Mouse (Mus musculus) telencephalon, adult 2 months (tissue): ENCODE data around the gene Csdc2.
"Not testable (repeated sequence)": the region's sequence is repeated elsewhere in the genome, so short reads cannot be mapped to it uniquely, and the experiment has no call there.

Experiments
- DNase-seq: peaks from one replicate; pipeline ENCODE4 v3.0.0-alpha.2; 2011; ENCODE audit warnings: low read depth, low spot score

Csdc2 gene

DNA sequence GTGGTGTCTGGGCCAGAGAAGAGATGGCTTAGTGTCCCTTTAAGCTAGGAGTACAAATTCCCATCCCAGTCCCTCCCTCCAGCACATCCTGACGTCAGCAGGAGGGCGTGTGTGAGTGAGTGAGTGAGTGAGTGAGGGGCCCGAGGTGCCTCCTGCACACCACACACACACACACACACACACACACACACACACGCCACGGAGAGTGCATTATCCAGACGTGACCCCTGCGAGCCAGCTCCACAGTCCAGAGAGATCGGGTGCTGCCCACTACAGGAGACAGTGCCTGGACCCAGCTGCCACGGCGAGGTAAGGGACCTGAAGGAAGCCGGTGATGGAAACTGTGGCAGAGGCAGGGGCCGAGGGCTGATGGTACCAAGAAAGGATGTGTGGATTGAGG lies at the start of gene Csdc2:
Gene Csdc2 (plus strand): TSS at position 81 of the 400 bp plus-strand sequence.
- no peak for DNase-seq

DNA sequence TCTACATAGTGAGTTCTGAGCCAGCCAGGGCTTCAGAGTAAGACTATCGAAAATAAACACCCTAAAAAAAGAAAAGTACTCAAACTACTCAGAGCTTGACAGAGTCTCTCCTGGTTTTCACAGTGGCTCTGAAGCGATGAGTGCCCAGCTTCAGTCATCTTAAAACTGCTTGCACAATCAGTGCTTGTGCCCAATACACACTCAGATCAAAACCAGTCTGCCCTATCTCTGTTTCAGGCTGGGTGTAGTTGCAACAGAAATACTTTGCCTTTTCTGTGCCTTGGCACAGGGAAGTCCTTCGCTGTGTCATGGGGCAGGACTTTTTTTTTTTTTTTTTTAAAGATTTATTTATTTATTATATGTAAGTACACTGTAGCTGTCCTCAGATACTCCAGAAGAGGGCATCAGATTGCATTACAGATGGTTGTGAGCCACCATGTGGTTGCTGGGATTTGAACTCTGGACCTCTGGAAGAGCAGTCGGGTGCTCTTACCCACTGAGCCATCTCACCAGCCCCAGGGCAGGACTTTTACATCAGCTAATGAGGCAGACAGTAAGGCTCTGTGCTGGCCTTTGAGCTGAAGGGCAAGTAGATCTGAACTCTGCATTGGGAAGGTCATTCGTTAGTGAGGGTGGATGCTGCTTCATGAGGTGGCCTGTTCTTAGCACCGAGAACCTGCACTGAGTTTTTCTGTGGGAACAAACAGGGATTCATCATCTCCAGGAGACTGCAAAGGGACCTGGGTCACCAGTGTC lies 49.6 kb upstream of the Csdc2 start:
- no peak for DNase-seq

DNA sequence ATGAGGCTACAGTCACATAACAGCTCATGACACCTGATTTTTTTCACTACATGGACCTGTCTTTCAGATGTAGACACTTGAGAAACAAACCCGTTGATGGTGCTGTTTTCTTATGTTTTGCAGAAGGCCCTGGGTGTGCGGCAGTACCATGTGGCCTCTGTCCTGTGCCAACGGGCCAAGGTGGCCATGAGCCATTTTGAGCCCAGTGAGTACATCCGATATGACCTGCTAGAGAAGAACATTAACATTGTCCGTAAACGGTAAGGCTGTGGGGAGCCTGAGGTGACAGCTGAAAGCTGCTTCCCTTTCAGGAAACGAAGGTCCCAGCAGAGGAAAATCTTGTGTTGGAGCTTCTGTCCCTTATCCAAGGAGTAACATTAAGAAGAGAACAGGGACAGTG lies 47.4 kb upstream of the Csdc2 start:
- DNase-seq = no peak

DNA sequence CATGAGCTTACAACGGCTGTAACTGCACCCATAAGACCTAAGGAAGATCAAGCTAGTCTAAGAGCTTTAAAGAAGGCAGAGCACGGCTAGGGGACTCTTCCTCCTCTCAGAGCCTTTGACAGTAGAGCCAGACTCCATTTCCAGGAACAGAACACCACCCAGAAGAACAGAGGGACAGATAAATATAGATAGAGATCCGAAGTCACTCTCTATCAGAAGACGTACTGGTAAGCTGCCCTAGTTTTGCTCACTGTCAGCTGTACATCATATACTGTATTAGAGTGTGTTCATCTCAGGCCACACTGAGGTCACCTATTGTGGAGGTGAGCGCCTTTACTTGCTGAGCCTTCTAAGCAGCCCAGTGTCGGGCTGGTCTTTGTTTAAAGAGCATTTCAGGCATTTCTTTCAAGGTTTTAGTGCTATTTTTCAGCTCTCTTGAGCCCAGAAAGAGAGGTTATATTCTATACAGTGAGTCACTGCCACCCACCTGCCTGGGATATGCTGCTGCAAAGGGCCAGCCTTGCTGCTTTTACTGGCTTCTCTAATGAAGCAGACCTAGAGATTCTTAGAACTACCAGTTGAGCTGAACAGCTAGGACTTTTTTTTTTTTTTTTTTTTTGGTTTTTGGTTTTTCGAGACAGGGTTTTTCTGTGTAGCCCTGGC lies 45.3 kb upstream of the Csdc2 start:
- peak; percentile 63 for DNase-seq

DNA sequence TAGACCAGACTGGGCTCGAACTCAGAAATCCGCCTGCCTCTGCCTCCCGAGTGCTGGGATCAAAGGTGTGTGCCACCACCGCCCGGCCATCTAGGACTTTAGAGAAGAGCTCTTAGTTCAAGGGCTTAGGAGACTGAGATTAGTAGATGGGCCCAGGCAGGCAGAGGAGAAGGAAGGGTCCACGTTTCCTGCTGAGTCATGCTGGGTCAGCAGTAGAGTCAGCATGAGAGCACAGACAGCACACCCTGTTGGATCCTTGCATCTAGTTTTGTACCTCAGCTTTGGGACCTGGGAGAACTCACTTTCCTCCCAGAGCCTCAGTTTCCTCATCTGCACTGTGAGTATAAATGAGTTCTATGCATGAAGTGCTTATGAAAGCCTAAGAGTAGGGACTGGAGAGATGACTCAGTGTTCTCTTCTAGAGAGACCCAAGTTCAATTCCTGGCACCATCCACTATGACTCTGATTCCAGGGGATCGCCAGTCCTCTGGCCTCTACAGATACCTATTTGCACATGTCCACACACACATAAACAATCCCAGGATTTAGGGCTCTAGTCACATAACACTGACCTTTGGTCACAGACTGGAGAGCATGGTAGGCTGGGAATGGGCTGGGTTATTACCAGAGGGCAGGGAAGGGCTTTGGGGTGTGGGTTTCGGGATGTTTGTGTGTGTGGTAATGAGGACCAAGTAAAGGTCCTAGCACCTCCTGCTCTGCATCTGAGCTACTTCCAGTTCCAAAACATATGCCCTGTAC lies 44.6 kb upstream of the Csdc2 start:
- DNase-seq = no peak

DNA sequence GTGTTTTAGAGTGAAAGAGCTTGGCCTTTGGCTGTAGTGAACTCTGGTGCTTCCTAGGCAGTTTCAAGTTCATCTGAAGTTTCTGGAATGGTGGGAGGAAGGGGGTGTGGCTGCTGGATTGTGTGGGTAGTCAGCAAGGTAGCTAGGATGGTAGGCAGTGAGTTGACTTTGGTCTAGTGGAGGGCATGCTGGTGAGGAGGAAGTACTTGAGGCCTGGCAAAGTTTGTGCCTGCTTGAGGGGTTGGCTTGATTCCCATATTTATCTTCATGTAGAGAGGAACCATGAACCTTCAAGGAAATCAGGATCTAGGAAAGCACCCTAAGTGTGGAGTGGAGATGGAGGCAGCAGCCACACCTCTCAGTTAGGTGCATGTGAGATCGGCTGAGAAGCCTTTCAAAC lies 42.6 kb upstream of the Csdc2 start:
- DNase-seq = no peak

DNA sequence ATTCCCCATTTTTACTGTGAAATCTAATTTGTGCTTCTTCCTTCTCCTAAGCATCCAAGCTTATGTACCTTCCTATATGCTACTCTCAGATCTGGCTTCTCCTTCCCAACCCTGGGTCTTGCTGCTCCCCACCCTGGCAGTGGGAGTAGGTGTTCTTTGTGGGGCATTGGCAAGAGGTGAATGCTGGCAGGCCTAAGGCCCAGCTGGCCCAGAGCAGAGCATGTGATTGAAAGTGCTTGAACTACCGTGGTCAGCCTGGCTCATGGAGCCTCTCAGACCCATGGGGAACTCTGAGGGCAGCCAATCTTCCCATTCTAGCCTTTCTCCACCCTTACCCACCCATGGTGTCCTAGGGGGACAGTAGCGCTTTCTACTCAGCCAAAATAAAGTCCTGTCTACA lies 40.2 kb upstream of the Csdc2 start:
- DNase-seq = no peak

DNA sequence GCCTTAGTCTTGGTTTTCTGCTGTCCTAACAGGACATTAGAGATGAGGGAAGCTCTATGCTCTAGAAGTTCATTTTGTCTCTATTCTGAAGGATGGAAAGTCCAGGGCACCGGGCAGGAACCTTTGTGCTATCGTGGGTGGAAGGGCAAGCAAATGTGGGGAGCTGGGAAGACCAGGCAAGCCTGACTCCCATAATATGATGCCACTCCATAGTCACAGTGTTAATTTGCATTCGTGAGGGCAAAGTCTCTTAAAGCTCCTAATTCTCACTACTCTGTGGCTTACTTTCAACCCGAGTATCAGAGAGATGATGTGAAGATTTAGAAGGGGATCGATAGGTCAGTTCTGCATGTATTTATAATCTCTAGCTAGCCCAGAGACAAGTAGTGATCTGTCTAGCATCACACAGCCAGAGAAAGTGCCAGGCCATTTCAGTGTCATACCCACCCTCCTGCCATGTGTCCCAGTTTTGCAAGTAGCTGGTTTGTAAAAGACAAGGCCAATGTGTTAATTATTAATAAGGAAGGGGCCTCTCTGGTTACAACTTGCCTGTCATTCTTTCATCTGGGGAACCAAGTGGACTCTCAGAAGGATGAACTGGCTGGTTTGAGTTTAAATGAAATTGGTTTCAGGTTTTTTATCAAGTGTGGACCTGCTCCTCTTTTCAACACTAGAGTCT lies 38.8 kb upstream of the Csdc2 start:
- no peak for DNase-seq

DNA sequence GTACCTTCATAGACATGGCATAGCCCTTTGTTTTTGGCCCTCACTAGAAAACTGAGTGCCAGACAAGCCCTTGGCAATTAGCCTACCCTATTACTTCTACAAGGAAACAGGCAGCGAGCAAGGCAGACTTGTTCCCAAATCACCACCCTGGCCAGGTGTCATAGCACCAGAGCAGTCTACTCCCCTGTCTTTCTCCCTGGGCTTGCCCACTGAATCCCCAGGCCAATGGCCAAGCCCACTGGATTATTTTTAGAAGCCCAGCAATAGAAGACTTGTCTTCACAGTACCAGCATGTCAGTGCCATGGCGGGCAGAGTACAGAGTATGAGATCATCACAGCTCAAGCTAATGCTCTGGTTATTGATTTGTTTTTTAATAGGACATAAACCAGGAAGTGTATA lies 37.8 kb upstream of the Csdc2 start:
- DNase-seq = no peak

DNA sequence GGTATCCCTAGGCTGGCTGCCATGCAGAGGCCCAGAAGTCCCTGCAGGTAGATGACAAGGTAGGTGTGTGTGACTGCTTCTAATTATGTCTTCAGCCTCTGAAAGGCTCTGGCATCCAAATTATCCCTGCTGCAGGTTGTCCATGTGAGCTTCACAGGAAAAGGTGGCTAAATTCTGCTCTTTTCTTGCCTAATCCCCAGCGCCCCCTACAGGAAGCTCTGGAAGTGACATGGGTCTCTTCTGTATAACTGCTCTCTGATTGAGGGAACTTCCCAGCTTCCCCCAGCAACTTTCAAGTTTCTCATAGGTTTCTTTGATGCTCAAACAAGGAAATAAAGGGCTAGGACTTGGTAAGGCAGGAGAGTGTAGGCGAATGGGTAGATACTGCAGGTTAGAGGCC lies 31.6 kb upstream of the Csdc2 start:
- no peak for DNase-seq

DNA sequence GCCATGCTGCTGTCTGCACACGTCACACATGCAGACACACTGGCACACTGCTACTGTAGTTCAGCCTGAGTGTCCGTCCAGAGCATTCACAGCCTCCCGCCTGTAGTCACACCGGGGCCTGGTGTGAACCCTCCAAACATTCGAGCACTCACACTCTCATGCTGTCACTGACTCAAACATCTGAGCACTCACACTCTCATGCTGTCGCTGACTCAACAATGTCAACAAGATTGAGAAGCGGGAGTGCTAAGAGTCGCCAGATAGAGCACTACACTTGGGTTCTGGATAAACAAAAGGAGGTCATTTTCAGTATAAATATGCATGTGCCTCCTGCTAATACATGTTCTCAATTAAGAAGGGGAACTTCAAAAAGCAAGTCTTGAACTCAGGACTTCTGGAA lies 28.6 kb upstream of the Csdc2 start:
- DNase-seq = no peak

DNA sequence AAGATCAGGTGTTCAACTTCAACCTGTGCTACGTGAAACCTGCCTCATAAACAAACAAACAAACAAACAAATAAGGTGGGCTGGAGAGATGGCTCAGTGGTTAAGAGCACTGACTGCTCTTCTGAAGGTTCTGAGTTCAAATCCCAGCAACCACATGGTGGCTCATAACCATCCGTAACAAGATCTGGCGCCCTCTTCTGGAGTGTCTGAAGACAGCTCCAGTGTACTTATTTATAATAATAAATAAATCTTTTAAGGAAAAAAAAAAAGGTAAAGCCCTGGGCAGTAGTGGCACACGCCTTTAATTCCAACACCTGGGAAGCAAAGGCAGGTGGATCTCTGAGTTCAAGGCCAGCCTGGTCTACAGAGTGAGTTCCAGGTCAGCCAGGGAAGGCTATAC lies 27.8 kb upstream of the Csdc2 start:
- DNase-seq = not testable (repeated sequence)

DNA sequence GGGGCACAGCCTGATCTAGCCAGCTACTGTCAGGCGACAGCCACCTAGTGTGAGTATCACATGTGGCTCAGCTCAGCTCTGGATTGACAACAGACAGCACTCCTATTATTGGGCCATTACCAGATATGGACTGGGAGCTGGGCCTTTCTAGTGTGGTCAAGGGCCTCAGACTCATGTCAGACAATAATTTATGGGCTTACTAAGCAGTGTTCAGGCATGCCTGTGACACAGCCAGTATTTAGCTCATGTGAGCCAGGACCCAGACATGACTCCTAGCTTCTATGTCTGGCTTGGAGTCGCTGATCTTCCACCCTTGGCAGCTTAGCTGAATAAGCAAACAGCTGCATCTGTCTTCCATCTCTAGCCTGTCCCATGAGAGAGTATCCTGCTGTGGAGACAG lies 24.1 kb upstream of the Csdc2 start:
- no peak for DNase-seq

DNA sequence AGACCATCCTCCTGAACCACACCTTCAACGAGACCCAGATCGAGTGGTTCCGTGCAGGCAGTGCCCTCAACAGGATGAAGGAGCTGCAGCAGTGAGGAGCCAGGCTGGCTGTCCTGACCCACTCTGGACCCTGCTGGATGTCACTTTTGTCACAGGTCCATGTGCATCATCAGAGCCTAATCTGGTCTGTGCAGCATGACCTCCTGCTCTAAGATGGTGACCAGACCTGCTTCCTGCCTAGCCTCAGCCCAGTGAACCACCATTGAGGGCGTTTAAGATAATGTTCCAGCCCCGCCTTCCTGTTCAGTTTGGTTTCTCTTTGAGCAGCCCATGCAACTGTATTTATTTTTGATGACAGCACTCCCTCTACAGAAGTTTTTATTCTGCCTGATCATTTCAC lies 21.9 kb upstream of the Csdc2 start:
- DNase-seq = no peak

DNA sequence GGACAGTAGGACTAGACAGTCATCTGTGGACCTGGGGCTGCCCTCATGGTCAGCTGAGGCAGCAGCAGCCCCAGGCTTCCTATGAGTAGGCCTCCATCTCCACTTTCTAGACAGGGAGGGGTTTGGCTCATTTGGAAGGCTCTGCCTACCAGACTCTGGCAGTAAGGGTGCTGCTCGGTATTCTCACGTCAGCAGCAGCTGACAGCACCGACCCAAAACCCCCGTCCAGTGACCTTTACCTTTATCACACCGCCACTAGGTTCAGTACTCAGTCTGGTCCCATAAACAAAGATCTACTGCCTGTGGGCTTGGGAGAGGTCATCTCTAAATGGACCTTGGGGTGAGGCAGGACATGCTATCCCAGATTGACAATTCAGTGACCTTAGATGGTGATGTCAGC lies 20.9 kb upstream of the Csdc2 start:
- DNase-seq = no peak

DNA sequence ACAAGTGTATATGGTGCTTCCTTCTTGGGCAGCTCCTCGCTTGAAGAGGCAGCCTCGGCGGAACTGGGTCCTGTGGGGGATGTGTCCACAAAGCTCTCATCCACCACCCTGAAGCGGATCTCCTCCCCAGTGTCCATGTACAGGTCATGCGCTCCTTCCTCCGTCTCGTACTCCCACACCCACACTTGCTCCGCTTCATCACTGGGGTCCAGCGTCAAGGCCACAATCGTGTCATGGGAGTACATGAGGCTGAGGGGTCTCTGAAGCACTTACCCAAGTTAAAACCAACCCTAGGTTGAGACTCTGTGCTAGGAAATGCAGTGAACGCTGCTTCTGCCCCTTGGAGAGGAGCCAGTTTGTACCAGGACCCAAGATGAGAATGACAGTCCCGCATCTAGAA lies 19.4 kb upstream of the Csdc2 start:
- no peak for DNase-seq

DNA sequence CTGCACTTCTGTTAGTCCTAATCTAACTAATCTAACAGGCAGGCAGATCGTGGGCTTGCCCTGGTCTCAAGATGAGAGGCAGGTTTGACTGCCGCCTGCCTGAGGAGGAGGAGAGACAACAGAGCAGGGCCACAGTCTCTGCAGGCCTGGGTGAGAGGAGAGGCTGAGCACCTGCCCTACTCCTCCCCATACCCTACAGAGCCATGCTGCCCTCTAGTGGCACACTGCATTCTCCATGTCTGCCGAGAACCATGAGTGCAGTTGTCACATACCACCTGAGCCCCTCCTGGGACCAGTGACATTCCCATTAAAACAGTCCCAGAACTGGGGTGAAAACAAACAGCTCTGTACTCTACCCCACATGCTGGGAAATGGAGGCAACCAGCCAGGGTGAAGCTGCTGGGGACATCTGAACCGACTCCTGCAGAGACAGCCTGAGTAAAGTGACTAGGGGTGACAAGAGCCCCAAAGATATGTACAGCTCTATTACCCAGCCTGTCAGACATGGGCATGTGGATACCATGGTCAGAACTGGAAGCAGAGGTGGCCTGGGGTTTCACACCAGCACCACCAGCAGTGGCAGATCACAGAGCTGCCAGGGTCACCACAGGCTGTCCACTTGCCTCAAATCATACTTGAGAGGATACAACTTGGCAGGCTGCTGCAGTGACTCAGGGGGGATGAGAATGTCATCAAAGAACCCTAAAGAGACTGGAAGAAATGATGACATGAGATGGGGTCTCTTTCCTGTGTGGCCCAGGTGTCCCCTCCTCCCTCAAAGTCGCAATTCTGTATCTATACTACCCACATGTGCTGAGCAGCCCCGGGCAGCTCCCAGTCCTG lies 18.7 kb upstream of the Csdc2 start:
- DNase-seq = no peak

DNA sequence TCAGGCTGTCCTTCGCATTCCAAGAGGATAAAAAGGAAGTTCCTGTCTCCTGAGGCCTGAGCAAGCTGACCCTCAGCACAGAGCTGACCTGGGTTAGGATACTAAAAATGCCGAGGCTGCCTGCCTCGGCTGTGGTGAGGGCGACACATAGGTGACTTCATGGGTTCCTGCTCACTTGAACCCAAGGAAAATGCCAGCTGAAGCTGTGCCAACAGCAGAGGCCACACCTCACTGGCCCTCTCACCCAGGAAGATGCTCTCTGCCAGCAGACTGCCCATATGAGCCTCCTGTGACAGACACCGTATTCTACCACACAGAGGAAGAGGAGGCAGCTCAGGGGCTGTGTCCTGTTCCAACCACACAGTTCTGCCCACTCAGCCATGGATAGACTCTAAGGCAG lies 17.5 kb upstream of the Csdc2 start:
- DNase-seq = no peak

DNA sequence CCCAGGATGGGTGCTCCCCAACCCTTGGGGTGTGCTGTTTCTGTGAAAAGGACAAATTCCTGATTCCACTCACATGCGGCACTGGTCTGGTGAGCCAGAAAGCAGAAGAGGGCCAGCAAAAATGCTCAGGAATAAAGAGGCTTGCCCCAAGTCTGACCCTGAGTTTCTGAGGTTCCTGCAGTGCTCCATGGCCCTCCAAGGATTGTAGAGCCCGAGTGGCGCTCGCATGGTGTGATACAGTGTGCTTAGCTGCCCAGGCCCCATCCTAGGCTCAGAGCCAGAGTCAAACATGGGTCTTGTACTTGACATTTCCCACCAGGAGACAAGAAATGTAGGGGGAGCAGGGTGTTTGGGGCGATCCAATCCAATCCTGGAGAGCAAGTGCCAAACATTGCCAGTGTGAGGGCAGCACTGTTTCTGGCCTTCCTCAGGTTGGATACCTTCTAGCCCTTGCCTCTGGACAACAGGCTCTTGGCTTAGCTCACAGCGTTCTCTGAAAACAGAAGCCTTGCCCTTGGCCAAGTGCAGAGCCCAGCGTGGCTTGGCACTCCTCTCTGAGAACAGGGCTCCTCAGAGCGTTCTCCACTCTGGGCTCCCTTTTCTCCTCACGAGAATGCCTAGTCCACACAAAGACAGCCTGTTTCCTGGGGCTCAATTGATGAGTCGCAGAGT lies 15.9 kb upstream of the Csdc2 start:
- no peak for DNase-seq

DNA sequence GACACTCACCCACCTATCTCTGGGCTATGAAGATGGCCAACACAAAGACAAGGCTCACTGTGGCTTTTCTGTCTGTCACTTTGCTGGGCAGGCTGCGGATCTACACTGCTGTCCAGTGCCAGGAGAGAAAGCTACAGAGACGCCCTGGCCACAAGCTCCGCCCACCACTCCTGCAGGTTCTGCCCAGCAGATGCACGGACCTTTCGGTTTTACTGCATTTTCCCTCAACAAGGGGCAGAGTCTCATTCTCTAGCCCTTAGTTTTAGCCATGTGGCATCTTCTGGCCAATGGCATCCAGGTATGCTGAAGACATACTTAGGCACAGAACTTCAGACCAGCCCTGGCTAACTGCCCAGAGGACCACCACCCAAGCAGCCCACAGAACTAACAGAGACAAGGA lies 15.3 kb upstream of the Csdc2 start:
- no peak for DNase-seq

DNA sequence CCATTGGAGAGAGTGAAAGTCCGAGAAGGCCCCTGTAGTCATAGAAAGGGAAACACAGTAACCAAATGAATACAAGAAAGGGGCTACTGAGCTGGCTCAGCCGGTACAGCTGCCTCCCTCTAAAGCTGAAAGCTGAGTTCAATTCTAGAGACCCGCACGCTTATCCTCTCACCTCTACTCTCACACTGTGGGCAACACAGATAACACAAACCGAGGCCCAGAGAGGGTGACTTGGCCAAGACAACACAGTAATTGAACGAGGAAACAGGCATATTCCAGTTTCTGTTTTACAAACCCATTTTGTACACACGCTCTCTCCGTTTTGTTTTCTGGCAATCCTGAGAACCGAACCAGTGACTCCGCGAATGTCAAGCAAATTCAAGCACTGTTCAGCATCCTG lies 11.6 kb upstream of the Csdc2 start:
- DNase-seq = no peak
